Mouse (Mus musculus): Measurements from ENCODE around the gene Igf2bp3. TPM values are rescaled to one million over a fixed set of nuclear protein-coding genes. Genes with fewer than 3 reads are reported as not detected.

Igf2bp3 gene
- polyA plus RNA-seq, 1 experiment from 2014 or later: 96.1 TPM

GRCm38 (mm10) chr6:49099086-49099485, 115.7 kb downstream of the Igf2bp3 start:
- Histone ChIP-seq H3K4me3 (no peak overlapping the region), H3K36me3 (peaks cover 59% of the 10 kb centered on the region), H3K9me3 (no peaks in the 10 kb centered on the region), H3K4me1 (peaks cover 33% of the 10 kb centered on the region), H3K27ac (0 out of 2 replicates have a peak overlapping the region, but pooled peaks have one; percentile 2), H3K27me3 (ENCODE audit: insufficient read depth, poor library complexity, severe bottlenecking) (no peaks in the 10 kb centered on the region)
- no peak for DNase-seq (ENCODE audit: low spot score)
- 35% methylated on average over 1 of the region's 1 CpGs for WGBS

GRCm38 (mm10) chr6:49097596-49098110, 117.1 kb downstream of the Igf2bp3 start:
- 85% methylated on average over 5 of the region's 5 CpGs for WGBS
- H3K4me1 ChIP-seq: peaks cover 33% of the 10 kb centered on the region

DNA sequence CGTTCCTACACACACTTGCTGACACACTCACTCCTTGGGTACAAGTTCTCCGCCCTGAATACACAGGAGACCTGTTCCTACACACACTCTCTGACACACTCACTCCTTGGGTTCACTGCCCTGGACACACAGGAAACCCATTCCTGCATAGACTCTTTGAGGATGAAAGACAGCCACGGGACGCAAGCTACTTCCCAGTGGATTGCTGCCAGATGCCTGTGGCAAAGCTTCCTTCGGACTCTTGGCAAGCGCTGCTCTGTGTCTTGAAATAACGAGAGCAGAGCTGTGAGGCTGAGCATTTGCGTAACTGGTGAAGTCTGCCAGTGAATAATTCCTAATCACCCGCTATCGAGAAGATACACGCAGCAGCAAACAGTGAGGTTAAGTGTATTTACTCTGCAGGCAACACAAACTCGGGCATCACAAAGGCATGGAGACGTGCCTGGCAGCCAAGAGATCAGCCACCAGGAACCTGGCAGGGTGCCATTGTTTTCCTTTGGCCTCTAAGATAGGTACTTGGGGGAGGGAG, 117.8 kb downstream of the Igf2bp3 start:
- H3K4me3 ChIP-seq: no peak overlapping the region
- no peak for DNase-seq (ENCODE audit: low spot score)
- no peaks in the 10 kb centered on the region for H3K27me3 ChIP-seq (ENCODE audit: insufficient read depth, poor library complexity, severe bottlenecking)
- WGBS: 65% methylated on average over 13 of the region's 13 CpGs
- peaks cover 33% of the 10 kb centered on the region for H3K4me1 ChIP-seq
- H3K27ac ChIP-seq: no peak overlapping the region
- peaks cover 58% of the 10 kb centered on the region for H3K36me3 ChIP-seq
- no peaks in the 10 kb centered on the region for H3K9me3 ChIP-seq

More at GRCm38 (mm10) chr6:49097596-49098110, 117.1 kb downstream of the Igf2bp3 start:
- H3K4me3 ChIP-seq: no peak overlapping the region
- H3K27me3 ChIP-seq (ENCODE audit: insufficient read depth, poor library complexity, severe bottlenecking): no peaks in the 10 kb centered on the region
- H3K9me3 ChIP-seq: no peaks in the 10 kb centered on the region
- peaks cover 58% of the 10 kb centered on the region for H3K36me3 ChIP-seq
- no peak for DNase-seq (ENCODE audit: low spot score)
- H3K27ac ChIP-seq: no peak overlapping the region

GRCm38 (mm10) chr6:49096421-49096820, 118.3 kb downstream of the Igf2bp3 start:
- no peak overlapping the region for H3K27ac ChIP-seq
- DNase-seq (ENCODE audit: low spot score): no peak
- no peaks in the 10 kb centered on the region for H3K27me3 ChIP-seq (ENCODE audit: insufficient read depth, poor library complexity, severe bottlenecking)
- H3K9me3 ChIP-seq: no peaks in the 10 kb centered on the region
- no peak overlapping the region for H3K4me3 ChIP-seq
- peaks cover 62% of the 10 kb centered on the region for H3K36me3 ChIP-seq
- peaks cover 32% of the 10 kb centered on the region for H3K4me1 ChIP-seq
- 81% methylated on average over 7 of the region's 7 CpGs for WGBS

- Histone ChIP-seq H3K9me3 (no peaks in the 10 kb centered on the region), H3K36me3 (peaks cover 72% of the 10 kb centered on the region), H3K4me3 (no peak overlapping the region), H3K4me1 (peaks cover 17% of the 10 kb centered on the region), H3K27me3 (ENCODE audit: insufficient read depth, poor library complexity, severe bottlenecking) (no peaks in the 10 kb centered on the region), H3K27ac (no peak overlapping the region)
- WGBS: 91% methylated on average over 10 of the region's 10 CpGs
- no peak for DNase-seq (ENCODE audit: low spot score)
Observed at GRCm38 (mm10) chr6:49094968-49095367, 119.8 kb downstream of the Igf2bp3 start.

DNA sequence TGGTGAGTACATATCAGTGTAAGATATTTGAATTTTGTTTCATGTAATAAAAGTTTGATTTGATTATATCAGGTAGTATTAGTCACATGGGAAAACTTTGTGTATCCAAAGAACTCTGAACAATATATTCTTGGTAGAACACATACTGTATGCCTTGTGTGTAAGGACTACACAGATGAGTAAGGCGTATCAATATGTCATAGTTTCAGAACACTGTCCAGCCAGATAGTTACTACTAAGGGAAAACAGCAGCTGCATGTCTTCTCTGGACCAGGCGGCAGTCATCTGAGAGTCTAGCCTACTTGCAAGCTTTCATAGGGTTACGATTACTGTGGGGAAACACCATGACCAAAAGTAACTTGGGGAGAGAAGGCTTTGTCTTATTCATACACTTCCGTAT, 131.7 kb downstream of the Igf2bp3 start:
- Histone ChIP-seq H3K9me3 (no peaks in the 10 kb centered on the region), H3K4me1 (no peaks in the 10 kb centered on the region), H3K27me3 (ENCODE audit: insufficient read depth, poor library complexity, severe bottlenecking) (no peaks in the 10 kb centered on the region), H3K36me3 (peaks cover 61% of the 10 kb centered on the region), H3K4me3 (no peak overlapping the region), H3K27ac (no peak overlapping the region)
- WGBS: 94% methylated on average over 4 of the region's 4 CpGs
- DNase-seq (ENCODE audit: low spot score): no peak

DNA sequence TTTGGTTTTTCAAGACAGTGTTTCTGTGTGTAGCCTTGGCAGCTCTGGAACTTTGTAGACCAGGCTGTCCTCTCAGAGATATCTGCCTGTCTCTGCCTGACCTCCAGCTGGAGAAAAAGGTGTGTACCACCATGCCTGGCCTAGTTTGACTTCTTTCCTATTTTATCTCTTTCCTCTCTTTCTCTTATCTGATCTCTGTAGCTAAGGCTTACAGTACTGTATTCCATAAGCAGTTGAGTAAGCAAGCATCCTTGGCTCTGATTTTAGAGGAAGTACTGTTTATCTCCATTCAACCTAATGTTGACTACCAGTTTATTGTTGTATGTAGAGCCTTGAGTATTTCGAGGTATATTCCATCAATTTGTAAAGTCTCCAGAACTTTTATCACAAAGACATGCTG, 135.4 kb downstream of the Igf2bp3 start:
- Histone ChIP-seq H3K4me1 (peaks cover 9% of the 10 kb centered on the region), H3K27me3 (ENCODE audit: insufficient read depth, poor library complexity, severe bottlenecking) (no peaks in the 10 kb centered on the region), H3K9me3 (no peaks in the 10 kb centered on the region), H3K36me3 (peaks cover 31% of the 10 kb centered on the region), H3K27ac (no peak overlapping the region), H3K4me3 (no peak overlapping the region)
- no peak for DNase-seq (ENCODE audit: low spot score)
- WGBS: 91% methylated on average over 1 of the region's 1 CpGs

GRCm38 (mm10) chr6:49077894-49078293, 136.9 kb downstream of the Igf2bp3 start:
- H3K27ac ChIP-seq: no peak overlapping the region
- H3K27me3 ChIP-seq (ENCODE audit: insufficient read depth, poor library complexity, severe bottlenecking): no peaks in the 10 kb centered on the region
- peaks cover 10% of the 10 kb centered on the region for H3K4me1 ChIP-seq
- peaks cover 17% of the 10 kb centered on the region; the same call in 1 of the 2 replicates for H3K36me3 ChIP-seq
- 93% methylated on average over 2 of the region's 2 CpGs for WGBS
- no peak for DNase-seq (ENCODE audit: low spot score)
- H3K4me3 ChIP-seq: no peak overlapping the region
- no peaks in the 10 kb centered on the region for H3K9me3 ChIP-seq

GRCm38 (mm10) chr6:49074117-49074490, 140.7 kb downstream of the Igf2bp3 start:
- 3% methylated on average over 19 of the region's 19 CpGs for WGBS
- H3K36me3 ChIP-seq: peaks cover 8% of the 10 kb centered on the region; the same call in 1 of the 2 replicates
- peak; percentile 77 for DNase-seq (ENCODE audit: low spot score)

DNA sequence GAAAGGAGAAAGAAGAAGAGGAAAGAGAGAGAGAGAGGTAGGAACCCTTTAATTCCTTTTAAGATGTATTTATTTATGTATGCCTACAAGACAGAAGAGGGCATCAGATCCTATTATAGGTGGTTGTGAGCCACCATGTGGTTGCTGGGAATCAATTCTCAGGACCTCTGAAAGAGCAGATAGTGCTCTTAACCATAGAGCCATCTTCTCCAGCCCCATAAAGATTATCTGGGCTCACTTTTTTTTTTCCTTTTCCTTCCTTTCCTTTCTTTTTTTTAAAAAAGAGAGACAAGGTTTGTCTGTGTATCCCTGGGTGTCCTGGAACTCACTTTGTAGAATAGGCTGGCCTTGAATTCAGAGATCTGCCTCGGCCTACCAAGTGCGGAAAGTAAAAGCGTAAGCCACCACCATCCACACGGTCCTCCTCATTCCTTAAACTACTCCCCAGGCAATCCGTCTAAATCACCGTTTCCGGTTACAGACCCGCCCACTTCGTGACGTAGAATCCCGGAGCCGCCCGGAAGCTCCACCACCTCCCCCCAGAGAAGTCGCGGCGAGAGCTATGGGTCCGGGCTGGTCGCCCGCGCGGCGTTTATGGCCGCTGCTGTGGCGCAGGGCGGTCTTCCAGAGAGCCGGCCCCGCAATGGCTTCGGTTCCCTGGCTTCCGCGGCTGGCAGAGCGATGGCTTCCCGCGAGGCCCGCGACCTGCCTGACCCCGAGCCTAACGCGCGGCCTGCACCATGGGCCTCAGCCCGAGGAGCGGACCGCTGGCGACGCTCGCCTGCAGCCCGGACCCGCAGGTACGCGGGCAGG, 141.2 kb downstream of the Igf2bp3 start, which contains the start of gene Malsu1:
Gene Malsu1 (plus strand): TSS at position 492 of the 813 bp plus-strand sequence.
- peak within 1 kb of the TSS; percentile 95 for H3K27ac ChIP-seq
- under 1% methylated on average over 49 of the region's 49 CpGs for WGBS
- no peaks in the 10 kb centered on the region for H3K9me3 ChIP-seq
- H3K4me3 ChIP-seq: peak within 1 kb of the TSS; percentile 93
- no peaks in the 10 kb centered on the region for H3K27me3 ChIP-seq (ENCODE audit: insufficient read depth, poor library complexity, severe bottlenecking)
- peaks cover 5% of the 10 kb centered on the region; the same call in 1 of the 2 replicates for H3K36me3 ChIP-seq
- peaks cover 10% of the 10 kb centered on the region for H3K4me1 ChIP-seq
- DNase-seq (ENCODE audit: low spot score): peak; percentile 97

More at GRCm38 (mm10) chr6:49074117-49074490, 140.7 kb downstream of the Igf2bp3 start:
- Histone ChIP-seq H3K4me1 (peaks cover 10% of the 10 kb centered on the region), H3K4me3 (peak overlapping the region; percentile 93), H3K27me3 (ENCODE audit: insufficient read depth, poor library complexity, severe bottlenecking) (no peaks in the 10 kb centered on the region), H3K27ac (peak overlapping the region; percentile 95), H3K9me3 (no peaks in the 10 kb centered on the region)

DNA sequence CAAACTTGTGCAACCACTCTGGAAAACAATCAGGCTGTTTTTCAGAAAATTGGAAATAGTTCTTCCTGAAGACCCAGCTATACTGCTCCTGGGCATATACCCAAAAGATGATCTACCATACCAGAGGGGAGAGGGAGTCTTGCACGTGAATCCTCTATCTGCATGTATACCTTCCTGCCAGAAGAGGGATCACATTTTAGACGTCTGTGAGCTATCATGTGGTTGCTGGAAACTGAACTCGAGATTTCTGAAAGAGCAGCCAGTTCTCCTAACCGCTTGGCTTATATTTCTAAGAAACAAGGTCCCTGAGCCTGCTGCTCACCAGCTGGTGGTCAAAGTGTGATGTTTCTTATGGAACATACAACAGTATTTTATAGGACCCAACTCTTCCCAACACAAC, 146.4 kb downstream of the Igf2bp3 start:
- Histone ChIP-seq H3K27me3 (ENCODE audit: insufficient read depth, poor library complexity, severe bottlenecking) (no peaks in the 10 kb centered on the region), H3K4me3 (no peak overlapping the region), H3K9me3 (no peaks in the 10 kb centered on the region), H3K27ac (no peak overlapping the region), H3K4me1 (no peaks in the 10 kb centered on the region), H3K36me3 (no peaks in the 10 kb centered on the region)
- no peak for DNase-seq (ENCODE audit: low spot score)
- 54% methylated on average over 3 of the region's 4 CpGs for WGBS

- 39% methylated on average over 8 of the region's 8 CpGs for WGBS
- Histone ChIP-seq H3K4me3 (no peak overlapping the region), H3K4me1 (no peaks in the 10 kb centered on the region), H3K9me3 (no peaks in the 10 kb centered on the region), H3K27me3 (ENCODE audit: insufficient read depth, poor library complexity, severe bottlenecking) (no peaks in the 10 kb centered on the region), H3K36me3 (no peaks in the 10 kb centered on the region), H3K27ac (no peak overlapping the region)
- DNase-seq (ENCODE audit: low spot score): no peak
Observed at GRCm38 (mm10) chr6:49057053-49058021, 157.4 kb downstream of the Igf2bp3 start.
